Mouse (Mus musculus) lung, postnatal 0 days (tissue): ENCODE measurements at regions not wholly inside any gene's neighbourhood (a gene's known extent, or its start where the extent isn't known, plus 50 kb on each side); places are given as distances from the start of the nearest gene placed in this dataset.

Experiments used
- CTCF ChIP-seq: IDR thresholded peaks from 2 replicates; pipeline ENCODE4 v1.5.1; 2016; ENCODE audit warnings: antibody characterized with exemption, mild to moderate bottlenecking
- EP300 ChIP-seq: IDR thresholded peaks from 2 replicates; pipeline ENCODE4 v1.6.1; 2016; ENCODE audit warnings: antibody characterized with exemption, mild to moderate bottlenecking, control low read depth

DNA sequence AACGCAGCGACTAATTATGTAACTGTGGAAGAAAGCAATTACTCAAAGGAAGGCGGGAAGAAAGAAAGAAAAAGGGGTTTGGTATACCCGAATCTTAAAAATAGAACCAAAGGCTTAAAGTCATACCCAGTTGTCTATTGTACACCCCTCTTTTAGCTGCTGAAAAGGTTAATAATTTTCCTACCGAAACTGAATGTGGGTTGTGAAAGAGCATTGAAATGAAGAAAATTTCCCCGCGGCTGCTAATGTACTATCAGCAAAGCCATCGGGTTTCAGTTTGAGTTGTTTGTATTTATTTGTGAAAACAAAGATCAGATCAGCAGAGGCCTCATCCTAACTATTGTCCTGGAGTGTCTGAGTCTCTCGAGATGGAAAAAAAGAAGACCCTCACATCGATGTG, 213.3 kb upstream of the Spdye4c start:
- no peak for TF ChIP-seq CTCF
- no peak for TF ChIP-seq EP300
